In the genomic region with DNA sequence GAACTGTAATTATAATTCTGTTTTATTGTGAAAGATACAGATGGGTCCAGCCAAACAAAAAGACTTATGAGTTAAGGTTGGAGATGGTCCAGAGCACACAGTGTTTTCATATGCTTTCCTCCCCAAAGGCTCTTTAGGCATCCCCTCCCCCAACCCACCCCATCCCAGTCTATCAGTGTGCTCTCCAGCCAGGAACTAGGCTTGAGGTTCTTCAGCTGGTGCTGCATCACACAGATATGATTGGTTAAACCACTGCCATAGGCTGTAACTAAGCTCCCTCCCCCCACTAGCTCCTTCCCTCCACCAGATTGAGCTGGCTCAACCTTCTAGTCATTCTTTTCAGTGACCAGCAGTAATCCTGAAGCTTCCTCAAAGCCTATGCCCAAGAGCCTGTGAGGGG, we compare ENCODE assay signal across 18 mouse cellular contexts.
DNase-seq lines count a peak whose midpoint lies in the region; ATAC-seq and TF ChIP-seq lines count a peak whose summit lies in the region.
"Had no signal": no experiment of that assay in that cellular context is flagged by ENCODE, and none has a peak within 500 bp of the region (broad histone marks: within the 10 kb centered on the region; RNA-seq: fewer than 3 reads in every experiment).

No protein-coding gene starts in this region.

- peak; percentile 51; the same call in 1 of the 2 replicates for ATAC-seq in intestine, embryonic 15.5 days
- no peak for ATAC-seq in intestine, postnatal 0 days
- ATAC-seq in lung, embryonic 14.5 days (ENCODE audit: insufficient read depth) = peak; percentile 71; the same call in 1 of the 2 replicates
- ATAC-seq in hindbrain, embryonic 13.5 days (ENCODE audit: low FRiP score) = no peak
- ATAC-seq: hindbrain, embryonic 16.5 days; liver, postnatal 0 days had no signal

- H3K9ac ChIP-seq in intestine, embryonic 15.5 days = no peak overlapping the region
- no peak overlapping the region for H3K9ac ChIP-seq in intestine, postnatal 0 days (ENCODE audit: low read depth, low read length)
- H3K9ac ChIP-seq in lung, embryonic 14.5 days = no peak overlapping the region
- no peak overlapping the region for H3K9ac ChIP-seq in hindbrain, embryonic 13.5 days
- H3K9ac ChIP-seq: forebrain, embryonic 12.5 days; heart, embryonic 13.5 days; liver, postnatal 0 days; midbrain, embryonic 12.5 days had no signal

- DNase-seq in lung, embryonic 14.5 days = peak; percentile 41
- DNase-seq in lung, postnatal 25 days (ENCODE audit: low spot score) = no peak
- DNase-seq in urinary bladder, postnatal 14 days (ENCODE audit: low spot score) = peak; percentile 24
- DNase-seq in urinary bladder, postnatal 10 days (ENCODE audit: low spot score) = no peak
- DNase-seq: adrenal gland, postnatal 25 days; cerebellum, adult 18-20 months; cerebellum, postnatal 36 days; gastrocnemius, postnatal 10 days; liver; liver, postnatal 0 days; thymus, adult 2 months had no signal

- no peak overlapping the region for H3K27ac ChIP-seq in intestine, embryonic 15.5 days
- H3K27ac ChIP-seq in intestine, postnatal 0 days (ENCODE audit: low read depth, low read length) = no peak overlapping the region
- H3K27ac ChIP-seq in lung, embryonic 14.5 days (ENCODE audit: low read depth) = no peak overlapping the region
- H3K27ac ChIP-seq in hindbrain, embryonic 13.5 days = no peak overlapping the region
- H3K27ac ChIP-seq: heart, embryonic 13.5 days; midbrain, embryonic 12.5 days had no signal

- no peak overlapping the region for H3K4me2 ChIP-seq in intestine, embryonic 15.5 days (replicated peaks)
- H3K4me2 ChIP-seq in intestine, postnatal 0 days (replicated peaks; ENCODE audit: low read depth) = no peak overlapping the region
- H3K4me2 ChIP-seq in lung, embryonic 14.5 days = no peak overlapping the region
- H3K4me2 ChIP-seq in hindbrain, embryonic 13.5 days = no peak overlapping the region
- H3K4me2 ChIP-seq: forebrain, embryonic 12.5 days; heart, embryonic 13.5 days; midbrain, embryonic 12.5 days had no signal

- no peaks in the 10 kb centered on the region for H3K9me3 ChIP-seq in intestine, embryonic 15.5 days
- no peaks in the 10 kb centered on the region for H3K9me3 ChIP-seq in intestine, postnatal 0 days (ENCODE audit: control insufficient read depth)
- H3K9me3 ChIP-seq in lung, embryonic 14.5 days (ENCODE audit: low read depth, low read length) = no peaks in the 10 kb centered on the region; the same call in 1 of the 2 replicates
- no peaks in the 10 kb centered on the region for H3K9me3 ChIP-seq in hindbrain, embryonic 13.5 days
- H3K9me3 ChIP-seq: forebrain, embryonic 12.5 days; heart, embryonic 13.5 days; midbrain, embryonic 12.5 days had no signal

- H3K36me3 ChIP-seq in intestine, embryonic 15.5 days = no peaks in the 10 kb centered on the region
- no peaks in the 10 kb centered on the region for H3K36me3 ChIP-seq in intestine, postnatal 0 days (ENCODE audit: control insufficient read depth, insufficient read depth)
- no peaks in the 10 kb centered on the region for H3K36me3 ChIP-seq in lung, embryonic 14.5 days (ENCODE audit: insufficient read depth)
- H3K36me3 ChIP-seq in hindbrain, embryonic 13.5 days = no peaks in the 10 kb centered on the region
- H3K36me3 ChIP-seq: forebrain, embryonic 12.5 days; heart, embryonic 13.5 days; midbrain, embryonic 12.5 days had no signal

- no peak overlapping the region for H3K4me3 ChIP-seq in intestine, embryonic 15.5 days (replicated peaks)
- no peak overlapping the region for H3K4me3 ChIP-seq in intestine, postnatal 0 days (ENCODE audit: low read depth, low read length)
- H3K4me3 ChIP-seq in lung, embryonic 14.5 days (ENCODE audit: low read depth, low read length) = no peak overlapping the region
- no peak overlapping the region for H3K4me3 ChIP-seq in hindbrain, embryonic 13.5 days
- H3K4me3 ChIP-seq: forebrain, embryonic 12.5 days; heart, embryonic 13.5 days; midbrain, embryonic 12.5 days had no signal

- H3K27me3 ChIP-seq in intestine, embryonic 15.5 days (replicated peaks) = no peaks in the 10 kb centered on the region
- H3K27me3 ChIP-seq in intestine, postnatal 0 days (replicated peaks; ENCODE audit: control insufficient read depth, insufficient read depth, low read length) = no peaks in the 10 kb centered on the region
- H3K27me3 ChIP-seq in lung, embryonic 14.5 days (ENCODE audit: insufficient read depth, low read length) = no peaks in the 10 kb centered on the region
- no peaks in the 10 kb centered on the region for H3K27me3 ChIP-seq in hindbrain, embryonic 13.5 days
- H3K27me3 ChIP-seq: heart, embryonic 13.5 days had no signal

- H3K4me1 ChIP-seq in intestine, embryonic 15.5 days (replicated peaks) = 0 out of 2 replicates have a peak, but pooled peaks cover 3% of the 10 kb centered on the region
- no peaks in the 10 kb centered on the region for H3K4me1 ChIP-seq in intestine, postnatal 0 days (replicated peaks; ENCODE audit: control insufficient read depth, insufficient read depth, low read length)
- H3K4me1 ChIP-seq in lung, embryonic 14.5 days (ENCODE audit: insufficient read depth) = peaks cover 4% of the 10 kb centered on the region; the same call in 1 of the 2 replicates
- H3K4me1 ChIP-seq in hindbrain, embryonic 13.5 days (replicated peaks) = peaks cover 23% of the 10 kb centered on the region

- TF ChIP-seq CTCF in intestine, postnatal 0 days (IDR thresholded peaks at IDR 0.05; ENCODE audit: low read depth) = no peak
- TF ChIP-seq CTCF in lung, embryonic 14.5 days (IDR thresholded peaks at IDR 0.05; ENCODE audit: low read depth) = no peak

Comparison
In these comparisons a context has a peak if more than half of its experiments do, and no peak if none do; other contexts are left out.
1. ATAC-seq: peak in intestine, embryonic 15.5 days (single experiment) and lung, embryonic 14.5 days (single experiment); none in intestine, postnatal 0 days (single experiment) and hindbrain, embryonic 13.5 days (single experiment).
2. DNase-seq: peak in lung, embryonic 14.5 days (single experiment) and urinary bladder, postnatal 14 days (single experiment); none in lung, postnatal 25 days (single experiment) and urinary bladder, postnatal 10 days (single experiment).